Mouse (Mus musculus) hindbrain, embryonic 14.5 days (tissue): ENCODE results near the gene Paqr3. TPM values are rescaled to one million over a fixed set of nuclear protein-coding genes. Genes with fewer than 3 reads are reported as not detected.

Experiments
- ATAC-seq: fragments of 200-750 bp; cut with Nextera tagmentation; 2 replicates; pipeline ENCODE4 v1.8.0; 2017; ENCODE audit warnings: moderate number of reproducible peaks, mild to moderate bottlenecking, moderate TSS enrichment, moderate library complexity; ENCODE audit not compliant: low FRiP score
- DNase-seq: peaks from one replicate; pipeline ENCODE4 v3.0.0-alpha.2; 2015; ENCODE audit warnings: low spot score
- H3K27ac ChIP-seq: fragments of 300-500 bp; sonication (generic); 2 replicates; pipeline ENCODE4 v1.5.1; 2014; ENCODE audit warnings: mild to moderate bottlenecking, moderate library complexity
- H3K27me3 ChIP-seq: fragments of 300-500 bp; sonication (generic); 2 replicates; pipeline ENCODE4 v1.6.1; 2014; ENCODE audit warnings: mild to moderate bottlenecking, low read length, mixed read lengths; ENCODE audit not compliant: control insufficient read depth, insufficient read depth
- H3K36me3 ChIP-seq: fragments of 300-500 bp; sonication (generic); replicated peaks from 2 replicates; pipeline ENCODE4 v1.6.1; 2014; ENCODE audit not compliant: control insufficient read depth, insufficient read depth
- H3K4me1 ChIP-seq: fragments of 300-500 bp; sonication (generic); replicated peaks from 2 replicates; pipeline ENCODE4 v1.6.1; 2014; ENCODE audit warnings: antibody characterized with exemption, low read length, mixed read lengths; ENCODE audit not compliant: control insufficient read depth, insufficient read depth
- H3K4me2 ChIP-seq: fragments of 300-500 bp; sonication (generic); replicated peaks from 2 replicates; pipeline ENCODE4 v1.6.1; 2014; ENCODE audit warnings: mild to moderate bottlenecking, moderate library complexity
- H3K4me3 ChIP-seq: fragments of 300-500 bp; sonication (generic); replicated peaks from 2 replicates; pipeline ENCODE4 v1.5.1; 2014; ENCODE audit warnings: mild to moderate bottlenecking, low read length
- H3K9ac ChIP-seq: fragments of 300-500 bp; sonication (generic); 2 replicates; pipeline ENCODE4 v1.6.1; 2014
- H3K9me3 ChIP-seq: fragments of 300-500 bp; sonication (generic); 2 replicates; pipeline ENCODE4 v1.6.1; 2016; ENCODE audit warnings: low read length; ENCODE audit not compliant: control insufficient read depth
- WGBS: fragments of 180-500 bp; shearing (Covaris S2); extraction: QIAGEN DNeasy Blood & Tissue Kit; methylation state at CpG from one replicate; pipeline ENCODE4 v1.1.7; 2014; 5-methylcytosine and 5-hydroxymethylcytosine counted together
- polyA plus RNA-seq: library from polyadenylated mRNA; unstranded; fragments of >200 nt; fragmentation: Nextera tagmentation; extraction: Ambion mirVana; gene quantifications from 2 replicates; pipeline ENCODE4 v1.2.1, GENCODE M21; 2014

The Paqr3 gene
- polyA plus RNA-seq, 1 experiment from 2014 or later = 22.7 TPM

DNA sequence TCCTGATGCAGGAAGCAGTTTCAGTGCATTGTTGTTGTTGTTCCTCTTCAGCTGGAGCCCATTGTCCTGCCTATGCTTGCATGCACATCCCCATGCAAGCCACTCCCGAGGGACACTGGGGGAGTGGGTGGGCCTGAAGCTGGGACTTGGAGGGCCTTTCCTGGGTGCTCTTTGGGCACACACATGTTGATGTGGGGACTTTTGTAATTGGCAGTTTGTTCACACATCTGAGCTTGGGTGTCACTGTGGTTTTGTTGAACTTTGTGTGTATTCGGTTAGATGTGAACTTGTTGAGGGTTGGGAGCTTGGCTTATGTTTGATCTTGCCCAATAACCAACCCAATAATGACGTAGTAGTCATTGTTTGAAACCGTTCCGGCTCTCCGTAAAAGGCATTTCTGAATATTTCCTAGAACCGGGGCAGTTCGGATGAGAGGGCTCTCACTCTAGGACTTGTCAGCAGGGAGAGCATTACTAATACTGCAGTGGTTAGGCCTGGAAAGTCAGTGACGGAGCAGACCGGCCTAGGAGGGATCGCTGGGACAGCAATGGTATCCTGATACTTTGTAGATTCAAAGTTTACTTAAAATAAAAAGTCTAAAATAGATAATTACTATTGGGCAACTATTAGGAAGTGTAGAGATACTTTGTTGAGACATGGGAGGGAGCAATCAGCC, 35.8 kb downstream of the Paqr3 start:
- H3K27ac ChIP-seq = no peak overlapping the region
- ATAC-seq (no peak), DNase-seq (no peak)
- H3K4me3 ChIP-seq = no peak overlapping the region
- no peak overlapping the region for H3K4me2 ChIP-seq
- H3K9me3 ChIP-seq = no peaks in the 10 kb centered on the region
- no peak overlapping the region for H3K9ac ChIP-seq
- no peaks in the 10 kb centered on the region for H3K27me3 ChIP-seq
- 92% methylated on average over 11 of the region's 11 CpGs for WGBS
- peaks cover 3% of the 10 kb centered on the region; the same call in 1 of the 2 replicates for H3K36me3 ChIP-seq
- no peaks in the 10 kb centered on the region for H3K4me1 ChIP-seq

GRCm38 (mm10) chr5:97065746-97066145, 45.6 kb downstream of the Paqr3 start:
- Histone ChIP-seq H3K36me3 (peaks cover 75% of the 10 kb centered on the region), H3K27ac (no peak overlapping the region), H3K4me3 (no peak overlapping the region), H3K27me3 (no peaks in the 10 kb centered on the region), H3K4me1 (no peaks in the 10 kb centered on the region), H3K9me3 (no peaks in the 10 kb centered on the region), H3K9ac (no peak overlapping the region), H3K4me2 (no peak overlapping the region)
- 95% methylated on average over 4 of the region's 4 CpGs for WGBS
- ATAC-seq (no peak), DNase-seq (no peak)

DNA sequence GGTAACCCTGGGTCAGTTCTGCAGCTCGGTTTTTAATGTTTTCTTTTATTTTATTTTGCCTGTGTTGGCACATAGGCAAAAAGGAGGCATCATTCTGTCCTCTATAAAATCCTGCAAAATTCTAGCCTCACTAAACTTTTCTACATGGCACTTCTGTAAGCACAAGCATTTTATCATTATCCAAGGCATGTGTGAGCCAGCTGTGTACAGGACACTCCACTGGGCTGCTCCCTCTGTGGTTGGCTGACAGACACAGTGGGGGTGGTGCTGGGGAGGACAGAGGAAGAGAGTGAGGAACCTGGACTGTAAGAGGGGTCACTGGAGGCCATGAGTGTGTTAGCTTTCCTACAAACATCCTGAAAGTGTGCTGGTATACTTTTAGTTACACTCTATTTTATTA, 49.4 kb downstream of the Paqr3 start:
- no peaks in the 10 kb centered on the region for H3K4me1 ChIP-seq
- no peaks in the 10 kb centered on the region for H3K9me3 ChIP-seq
- WGBS = 73% methylated on average over 1 of the region's 1 CpGs
- no peak overlapping the region for H3K4me3 ChIP-seq
- no peak for DNase-seq
- H3K36me3 ChIP-seq = peaks cover 73% of the 10 kb centered on the region
- H3K27ac ChIP-seq = no peak overlapping the region
- H3K9ac ChIP-seq = no peak overlapping the region
- H3K4me2 ChIP-seq = no peak overlapping the region
- ATAC-seq = no peak
- no peaks in the 10 kb centered on the region for H3K27me3 ChIP-seq

DNA sequence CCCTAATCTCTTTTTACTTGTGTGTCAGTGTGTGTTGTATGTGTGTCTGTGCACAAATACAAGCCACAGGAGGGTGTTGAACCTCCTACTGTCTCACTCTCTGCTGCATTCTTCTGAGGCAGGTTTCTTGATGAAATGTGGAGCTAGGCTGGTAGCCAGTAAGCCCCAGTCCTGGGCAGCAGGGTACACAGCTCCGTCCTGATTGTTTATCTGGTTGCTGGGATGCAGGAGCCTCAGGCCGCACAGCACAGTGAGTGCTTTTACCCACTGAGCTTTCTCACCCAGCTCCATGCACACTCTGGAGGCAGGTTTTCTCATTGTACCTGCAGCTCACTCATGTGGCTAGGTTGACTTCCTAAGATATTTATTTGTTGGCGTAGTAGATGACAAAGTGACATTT, 50.5 kb downstream of the Paqr3 start:
- Histone ChIP-seq H3K4me1 (no peaks in the 10 kb centered on the region), H3K36me3 (peaks cover 69% of the 10 kb centered on the region), H3K9me3 (no peaks in the 10 kb centered on the region), H3K27ac (no peak overlapping the region), H3K27me3 (no peaks in the 10 kb centered on the region), H3K4me3 (no peak overlapping the region), H3K9ac (no peak overlapping the region), H3K4me2 (no peak overlapping the region)
- 0 out of 2 replicates have a peak, but pooled peaks have one; percentile 40 for ATAC-seq
- no peak for DNase-seq
- WGBS = 49% methylated on average over 3 of the region's 3 CpGs

GRCm38 (mm10) chr5:97056791-97057450, 54.5 kb downstream of the Paqr3 start:
- Histone ChIP-seq H3K36me3 (peaks cover 41% of the 10 kb centered on the region), H3K4me2 (no peak overlapping the region), H3K9ac (no peak overlapping the region), H3K9me3 (no peaks in the 10 kb centered on the region), H3K27ac (no peak overlapping the region), H3K27me3 (no peaks in the 10 kb centered on the region), H3K4me3 (no peak overlapping the region), H3K4me1 (no peaks in the 10 kb centered on the region)
- ATAC-seq (0 out of 2 replicates have a peak, but pooled peaks have one; percentile 48), DNase-seq (no peak)
- 86% methylated on average over 12 of the region's 12 CpGs for WGBS

GRCm38 (mm10) chr5:97056359-97056758, 55.0 kb downstream of the Paqr3 start:
- no peak for ATAC-seq
- Histone ChIP-seq H3K27me3 (no peaks in the 10 kb centered on the region), H3K9me3 (no peaks in the 10 kb centered on the region), H3K36me3 (peaks cover 39% of the 10 kb centered on the region), H3K4me1 (no peaks in the 10 kb centered on the region), H3K4me3 (no peak overlapping the region), H3K27ac (no peak overlapping the region), H3K9ac (no peak overlapping the region), H3K4me2 (no peak overlapping the region)
- WGBS = 88% methylated on average over 3 of the region's 3 CpGs
- no peak for DNase-seq

- no peak overlapping the region for H3K4me2 ChIP-seq
- peak; percentile 89 for DNase-seq
Observed at GRCm38 (mm10) chr5:97055511-97056068, 55.8 kb downstream of the Paqr3 start.

DNA sequence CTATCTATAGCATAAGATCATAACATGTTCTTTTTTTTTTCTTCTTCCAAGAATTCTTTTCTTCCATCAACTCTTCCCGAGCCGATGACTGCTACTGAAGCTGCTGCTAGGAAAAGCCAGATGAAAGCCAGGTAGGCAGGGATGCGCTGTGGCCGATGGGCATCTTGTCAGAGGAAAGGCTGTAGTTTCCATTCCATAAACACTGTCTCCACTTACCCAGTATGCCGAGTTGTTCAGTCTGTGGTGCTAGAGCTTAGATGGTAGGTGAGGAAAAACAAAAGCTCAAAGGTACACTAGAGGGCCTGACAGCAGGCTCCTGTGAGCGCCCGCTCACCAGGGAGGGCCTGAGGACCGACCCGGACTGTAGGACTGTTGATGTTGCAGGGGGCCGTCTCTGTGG, 56.6 kb downstream of the Paqr3 start:
- no peak overlapping the region for H3K4me2 ChIP-seq
- no peak overlapping the region for H3K4me3 ChIP-seq
- no peaks in the 10 kb centered on the region for H3K9me3 ChIP-seq
- no peak for ATAC-seq
- no peak for DNase-seq
- 83% methylated on average over 10 of the region's 10 CpGs for WGBS
- H3K27ac ChIP-seq = no peak overlapping the region
- no peaks in the 10 kb centered on the region for H3K4me1 ChIP-seq
- H3K36me3 ChIP-seq = peaks cover 34% of the 10 kb centered on the region
- H3K9ac ChIP-seq = no peak overlapping the region
- no peaks in the 10 kb centered on the region for H3K27me3 ChIP-seq

More at GRCm38 (mm10) chr5:97055511-97056068, 55.8 kb downstream of the Paqr3 start:
- no peak for ATAC-seq
- Histone ChIP-seq H3K27ac (no peak overlapping the region), H3K4me3 (no peak overlapping the region), H3K27me3 (no peaks in the 10 kb centered on the region), H3K36me3 (peaks cover 36% of the 10 kb centered on the region), H3K9ac (no peak overlapping the region), H3K9me3 (no peaks in the 10 kb centered on the region), H3K4me1 (no peaks in the 10 kb centered on the region)
- WGBS = 14% methylated on average over 1 of the region's 1 CpGs

- WGBS = 93% methylated on average over 5 of the region's 5 CpGs
- Histone ChIP-seq H3K4me1 (no peaks in the 10 kb centered on the region), H3K4me3 (no peak overlapping the region), H3K27me3 (no peaks in the 10 kb centered on the region), H3K27ac (no peak overlapping the region), H3K4me2 (no peak overlapping the region), H3K36me3 (peaks cover 31% of the 10 kb centered on the region), H3K9me3 (no peaks in the 10 kb centered on the region), H3K9ac (no peak overlapping the region)
- ATAC-seq = no peak
- DNase-seq = no peak
Observed at GRCm38 (mm10) chr5:97054166-97054565, 57.2 kb downstream of the Paqr3 start.
